Mouse (Mus musculus): ENCODE measurements around the gene Ss18l1. TPM values are rescaled to one million over a fixed set of nuclear protein-coding genes. Genes with fewer than 3 reads are reported as not detected.
A peak's percentile ranks its signal among the peaks of the same experiment; 100 is the strongest.

Ss18l1 gene
- total and polyA plus RNA-seq, 3 experiments = 3.1 to 4.3 TPM; not detected in 1

DNA sequence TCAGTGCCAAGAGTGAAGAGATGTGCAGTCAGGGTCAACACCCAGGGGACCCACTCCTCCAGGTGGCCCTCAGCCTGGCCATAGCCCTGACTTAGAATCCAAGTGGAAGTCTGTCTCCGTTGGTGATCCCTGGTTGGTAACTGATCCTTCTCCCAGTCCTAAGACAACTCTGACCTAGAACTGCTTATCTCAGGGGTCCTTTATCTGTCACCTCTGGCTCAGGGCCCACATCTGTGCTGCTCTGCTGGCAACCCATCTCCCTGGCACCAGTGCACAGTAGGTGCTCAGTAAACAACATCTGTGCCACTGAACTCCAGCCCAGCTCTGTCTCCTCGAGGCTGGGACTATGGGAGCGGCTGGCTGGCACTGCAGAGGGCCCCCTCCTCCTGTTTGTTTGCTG lies 55.3 kb downstream of the Ss18l1 start:
- H3K9ac ChIP-seq (ENCODE audit: control insufficient read depth, low read depth, low read length, poor library complexity, severe bottlenecking) = no peak overlapping the region

DNA sequence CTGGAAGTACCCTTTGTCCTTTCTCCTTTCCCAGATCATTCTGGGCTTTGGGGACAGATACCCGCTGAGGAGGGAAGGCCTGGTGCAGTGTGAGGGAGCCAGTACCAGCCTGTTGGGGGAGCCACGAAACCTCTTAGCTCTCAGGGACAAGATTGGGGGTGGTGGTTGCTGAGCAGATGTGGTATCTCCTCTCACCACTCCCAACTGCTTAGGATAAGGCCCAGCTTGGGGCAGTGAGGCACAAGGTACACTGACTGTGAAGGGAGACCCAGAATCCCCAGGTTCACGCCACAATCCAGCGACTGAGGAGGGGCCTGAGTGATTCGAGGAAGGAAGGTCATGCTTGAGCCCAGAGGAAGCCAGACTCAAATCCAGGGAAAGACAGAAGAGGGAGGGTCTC lies 55.9 kb downstream of the Ss18l1 start:
- Histone ChIP-seq H3K4me3 (ENCODE audit: control insufficient read depth in 1 of 2, insufficient read depth in 1 of 2, low read depth in 2 of 2, low read length in 2 of 2) (no peak overlapping the region), H3K79me2 (ENCODE audit: control insufficient read depth, insufficient read depth, low read length, poor library complexity) (no peaks in the 10 kb centered on the region), H3K27me3 (ENCODE audit: control insufficient read depth in 1 of 2, insufficient read depth in 2 of 2, low read length in 2 of 2) (no peaks in the 10 kb centered on the region), H3K9ac (ENCODE audit: control insufficient read depth, low read depth, low read length, poor library complexity, severe bottlenecking) (no peak overlapping the region), H3K4me1 (ENCODE audit: control insufficient read depth in 1 of 2, insufficient read depth in 2 of 2, low read length in 2 of 2) (peaks cover 0 to 27% of the 10 kb centered on the region in 2 experiments; a peak in 3 of 4 replicates), H3K36me3 (ENCODE audit: control insufficient read depth in 1 of 2, insufficient read depth in 2 of 2, low read length in 2 of 2) (peaks cover 0 to 4% of the 10 kb centered on the region in 2 experiments; a peak in 1 of 4 replicates), H3K9me3 (replicated peaks; ENCODE audit: insufficient read depth, low read length) (no peaks in the 10 kb centered on the region), H3K27ac (ENCODE audit: control insufficient read depth, low read depth, low read length) (no peak overlapping the region)
- peak; percentile 79 for DNase-seq (ENCODE audit: low read depth, low spot score)
- TF ChIP-seq RAD21 (IDR thresholded peaks at IDR 0.05; ENCODE audit: low read depth, low read length) = peak; percentile 58
- no peak for TF ChIP-seq ELF1 (IDR thresholded peaks at IDR 0.05; ENCODE audit: low read depth, low read length)
- TF ChIP-seq ZNF384 (IDR thresholded peaks at IDR 0.05; ENCODE audit: low read depth, low read length) = no peak
- TF ChIP-seq SMC3 (IDR thresholded peaks at IDR 0.05; ENCODE audit: low read depth, low read length) = peak; percentile 46; the same call in 1 of the 2 replicates
- no peak for TF ChIP-seq TBP (IDR thresholded peaks at IDR 0.05; ENCODE audit: low read depth, low read length)
- no peak for TF ChIP-seq MAX (IDR thresholded peaks at IDR 0.05; ENCODE audit: low read length)
- TF ChIP-seq POLR2A (IDR thresholded peaks at IDR 0.05; ENCODE audit: control insufficient read depth in 1 of 2, insufficient read depth in 1 of 2, low read depth in 1 of 2, low read length in 2 of 2, poor library complexity in 1 of 2) = no peak
- no peak for TF ChIP-seq BHLHE40 (IDR thresholded peaks at IDR 0.05; ENCODE audit: borderline replicate concordance, low read depth, low read length)
- no peak for TF ChIP-seq MEF2A (IDR thresholded peaks at IDR 0.05; ENCODE audit: extremely low read depth, insufficient replicate concordance, low read depth, low read length, poor library complexity, severe bottlenecking)
- TF ChIP-seq MAZ (IDR thresholded peaks at IDR 0.05; ENCODE audit: low read depth, low read length) = peak; percentile 42; the same call in 1 of the 2 replicates
- TF ChIP-seq ZC3H11A (IDR thresholded peaks at IDR 0.05; ENCODE audit: low read depth, low read length) = peak; percentile 35; the same call in 1 of the 2 replicates
- peak; percentile 70 to 87 for TF ChIP-seq EP300 (IDR thresholded peaks at IDR 0.05; ENCODE audit: low read depth in 1 of 2, low read length in 2 of 2)
- TF ChIP-seq GATA1 (IDR thresholded peaks at IDR 0.05; ENCODE audit: low read depth, low read length) = peak; percentile 79
- no peak for TF ChIP-seq ZKSCAN1 (IDR thresholded peaks at IDR 0.05; ENCODE audit: low read depth, low read length)
- no peak for TF ChIP-seq CHD1 (IDR thresholded peaks at IDR 0.05; ENCODE audit: low read depth, low read length)
- no peak for TF ChIP-seq USF1 (IDR thresholded peaks at IDR 0.05; ENCODE audit: low read depth, low read length)
- TF ChIP-seq MAFK (IDR thresholded peaks at IDR 0.05; ENCODE audit: borderline replicate concordance, low read depth, low read length) = no peak
- no peak for TF ChIP-seq E2F4 (IDR thresholded peaks at IDR 0.05; ENCODE audit: borderline replicate concordance, low read depth, low read length)
- TF ChIP-seq NRF1 (IDR thresholded peaks at IDR 0.05; ENCODE audit: insufficient read depth, low read depth, low read length, poor library complexity, severe bottlenecking) = no peak
- TF ChIP-seq SIN3A (IDR thresholded peaks at IDR 0.05; ENCODE audit: low read length) = peak; percentile 72
- no peak for TF ChIP-seq GABPA (IDR thresholded peaks at IDR 0.05; ENCODE audit: low read depth, low read length)
- TF ChIP-seq CHD2 (IDR thresholded peaks at IDR 0.05; ENCODE audit: low read length) = no peak
- TF ChIP-seq MXI1 (IDR thresholded peaks at IDR 0.05; ENCODE audit: low read depth, low read length) = 0 out of 2 replicates have a peak, but pooled peaks have one; percentile 29
- TF ChIP-seq TAL1 (IDR thresholded peaks at IDR 0.05; ENCODE audit: low read length) = peak; percentile 72
- peak; percentile 91 for TF ChIP-seq TCF12 (IDR thresholded peaks at IDR 0.05; ENCODE audit: low read depth, low read length)
- TF ChIP-seq NELFE (IDR thresholded peaks at IDR 0.05; ENCODE audit: low read depth, low read length) = no peak
- TF ChIP-seq MYB (IDR thresholded peaks at IDR 0.05; ENCODE audit: low read depth, low read length) = 0 out of 2 replicates have a peak, but pooled peaks have one; percentile 14
- peak; percentile 53 for TF ChIP-seq ETS1 (IDR thresholded peaks at IDR 0.05; ENCODE audit: low read depth, low read length)
- TF ChIP-seq CTCF (IDR thresholded peaks at IDR 0.05 in 2 of 3, conservative IDR thresholded peaks at IDR 0.05 in 1 of 3; ENCODE audit: control insufficient read depth in 1 of 3, insufficient read depth in 1 of 3, low read depth in 2 of 3, low read length in 3 of 3, poor library complexity in 1 of 3, severe bottlenecking in 1 of 3) = peak; percentile 21 to 68 (median 66); a peak in 4 of 6 replicates
- TF ChIP-seq ZMIZ1 (IDR thresholded peaks at IDR 0.05; ENCODE audit: low read depth, low read length) = no peak

More for the DNA sequence above, 55.3 kb downstream of the Ss18l1 start:
- Histone ChIP-seq H3K36me3 (ENCODE audit: control insufficient read depth in 1 of 2, insufficient read depth in 2 of 2, low read length in 2 of 2) (peaks cover 0 to 4% of the 10 kb centered on the region in 2 experiments; a peak in 1 of 4 replicates), H3K27me3 (ENCODE audit: control insufficient read depth in 1 of 2, insufficient read depth in 2 of 2, low read length in 2 of 2) (no peaks in the 10 kb centered on the region), H3K9me3 (replicated peaks; ENCODE audit: insufficient read depth, low read length) (no peaks in the 10 kb centered on the region), H3K79me2 (ENCODE audit: control insufficient read depth, insufficient read depth, low read length, poor library complexity) (no peaks in the 10 kb centered on the region), H3K4me3 (ENCODE audit: control insufficient read depth in 1 of 2, insufficient read depth in 1 of 2, low read depth in 2 of 2, low read length in 2 of 2) (no peak overlapping the region), H3K4me1 (ENCODE audit: control insufficient read depth in 1 of 2, insufficient read depth in 2 of 2, low read length in 2 of 2) (peaks cover 0 to 27% of the 10 kb centered on the region in 2 experiments; a peak in 3 of 4 replicates), H3K27ac (ENCODE audit: control insufficient read depth, low read depth, low read length) (no peak overlapping the region)
- DNase-seq (ENCODE audit: low read depth, low spot score) = peak; percentile 28
- 0 out of 4 replicates have a peak, but pooled peaks of 1 of the 2 experiments have one; percentile 12 for TF ChIP-seq EP300 (IDR thresholded peaks at IDR 0.05; ENCODE audit: low read depth in 1 of 2, low read length in 2 of 2)
- peak; percentile 77; the same call in 1 of the 2 replicates for TF ChIP-seq ZKSCAN1 (IDR thresholded peaks at IDR 0.05; ENCODE audit: low read depth, low read length)
- peak; percentile 63; the same call in 1 of the 2 replicates for TF ChIP-seq GATA1 (IDR thresholded peaks at IDR 0.05; ENCODE audit: low read depth, low read length)
- no peak for TF ChIP-seq ZMIZ1 (IDR thresholded peaks at IDR 0.05; ENCODE audit: low read depth, low read length)

All from MEL (cell line).